Mouse (Mus musculus): ENCODE measurements at regions not wholly inside any gene's neighbourhood (a gene's known extent, or its start where the extent isn't known, plus 50 kb on each side); places are given as distances from the start of the nearest gene placed in this dataset.
"Not testable (repeated sequence)": the region's sequence is repeated elsewhere in the genome, so short reads cannot be mapped to it uniquely, and the experiment has no call there.

DNA sequence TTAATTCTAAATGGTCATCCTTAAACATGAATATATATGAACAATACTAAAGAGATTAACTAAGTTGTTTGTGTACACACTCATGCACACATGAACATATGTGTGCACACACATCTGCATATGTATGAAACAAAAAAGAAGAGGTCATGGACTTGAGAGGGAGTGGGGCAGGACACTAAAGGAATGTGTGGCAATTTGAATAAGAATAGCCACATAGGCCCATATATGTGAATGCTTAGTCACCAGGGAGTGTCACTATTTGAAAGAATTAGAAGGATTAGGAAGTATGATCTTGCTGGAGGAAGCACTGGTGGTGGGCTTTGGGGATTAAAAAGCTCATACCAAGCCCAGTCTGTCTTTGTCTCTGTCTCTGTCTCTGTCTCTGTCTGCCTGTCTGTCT is 275.5 kb upstream of the Hsf2 start:
- Histone ChIP-seq H3K9ac (replicated peaks) (no peak overlapping the region), H3K36me3 (no peaks in the 10 kb centered on the region), H3K27ac (replicated peaks) (no peak overlapping the region), H3K4me1 (no peaks in the 10 kb centered on the region), H3K4me3 (replicated peaks) (no peak overlapping the region), H3K4me2 (no peak overlapping the region), H3K27me3 (replicated peaks) (no peaks in the 10 kb centered on the region), H3K9me3 (replicated peaks) (no peaks in the 10 kb centered on the region)
- ATAC-seq (ENCODE audit: low FRiP score), result no peak

DNA sequence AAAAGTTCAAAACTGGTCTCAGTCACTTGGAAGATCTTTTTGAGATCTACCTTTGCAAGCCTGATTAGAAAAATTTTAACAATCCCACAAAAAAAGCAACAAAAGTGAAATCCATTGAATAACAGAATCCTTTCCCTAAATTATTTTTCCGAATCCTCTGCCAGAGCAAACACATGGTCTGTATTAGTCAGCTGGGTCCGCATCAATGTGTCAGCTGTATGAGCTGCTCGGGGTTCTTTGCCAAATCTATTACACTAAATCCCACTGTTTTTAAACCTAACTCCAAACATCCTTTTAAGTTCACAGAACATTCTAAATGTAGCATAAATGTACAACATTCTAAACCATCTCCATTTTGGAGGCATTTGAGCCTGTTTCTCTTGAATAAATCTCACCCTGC is 255.1 kb upstream of the Hsf2 start:
- WGBS, result 84% methylated on average over 3 of the region's 3 CpGs

DNA sequence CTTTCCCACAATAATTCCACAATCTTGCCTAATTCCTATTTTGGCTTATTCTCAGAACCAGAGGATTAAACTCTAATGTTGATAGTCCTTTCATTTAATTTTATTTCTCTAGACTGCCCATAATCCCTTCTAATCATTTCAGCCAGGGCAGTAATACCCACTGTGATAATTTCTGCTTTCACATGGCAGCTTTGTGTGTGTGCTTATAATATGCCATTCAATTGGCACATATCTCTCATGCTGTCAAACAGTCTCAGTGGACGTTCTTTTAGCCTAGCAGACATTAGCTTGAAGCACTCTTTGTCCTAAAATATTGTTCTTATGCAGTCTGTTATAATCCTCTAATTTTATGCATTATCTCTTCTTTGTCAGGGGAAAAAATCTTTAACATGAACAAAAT is 205.0 kb upstream of the Hsf2 start:
- Histone ChIP-seq H3K27ac (replicated peaks) (no peak overlapping the region), H3K9ac (replicated peaks) (no peak overlapping the region), H3K27me3 (replicated peaks) (no peaks in the 10 kb centered on the region), H3K4me1 (no peaks in the 10 kb centered on the region), H3K4me2 (no peak overlapping the region), H3K9me3 (replicated peaks) (no peaks in the 10 kb centered on the region), H3K36me3 (no peaks in the 10 kb centered on the region), H3K4me3 (replicated peaks) (no peak overlapping the region)
- ATAC-seq (ENCODE audit: low FRiP score), result no peak
- whole genome bisulfite sequencing, result 26% methylated on average over 1 of the region's 1 CpGs

More for the DNA sequence above, 255.1 kb upstream of the Hsf2 start:
- Histone ChIP-seq H3K9me3 (replicated peaks) (no peaks in the 10 kb centered on the region), H3K36me3 (no peaks in the 10 kb centered on the region), H3K4me3 (replicated peaks) (no peak overlapping the region), H3K27ac (replicated peaks) (no peak overlapping the region), H3K27me3 (replicated peaks) (no peaks in the 10 kb centered on the region), H3K9ac (replicated peaks) (no peak overlapping the region), H3K4me1 (no peaks in the 10 kb centered on the region), H3K4me2 (no peak overlapping the region)
- ATAC-seq (ENCODE audit: low FRiP score), result no peak

DNA sequence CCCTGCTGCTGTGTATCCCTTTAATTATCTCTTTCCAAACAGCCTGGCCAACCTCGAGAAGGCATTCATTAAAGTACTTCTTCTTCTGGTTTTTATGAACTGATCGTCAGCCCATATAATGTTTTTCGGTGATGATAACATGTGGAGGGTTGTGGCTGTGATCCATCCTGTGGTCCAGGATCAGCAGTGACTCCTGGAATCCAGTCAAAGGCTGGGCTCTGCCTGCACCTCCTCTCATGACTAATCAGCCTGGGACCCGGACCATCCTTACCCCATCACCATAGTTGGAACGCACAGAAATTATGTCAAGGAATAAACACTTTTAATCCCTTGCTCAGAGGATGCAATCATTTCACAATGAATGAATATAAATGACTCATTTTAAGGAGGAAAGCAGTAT is 203.3 kb upstream of the Hsf2 start:
- no peaks in the 10 kb centered on the region for H3K9me3 ChIP-seq (replicated peaks)
- H3K9ac ChIP-seq (replicated peaks), result no peak overlapping the region
- H3K36me3 ChIP-seq, result no peaks in the 10 kb centered on the region
- H3K27me3 ChIP-seq (replicated peaks), result no peaks in the 10 kb centered on the region
- ATAC-seq (ENCODE audit: low FRiP score), result no peak
- no peak overlapping the region for H3K27ac ChIP-seq (replicated peaks)
- H3K4me1 ChIP-seq, result no peaks in the 10 kb centered on the region
- WGBS, result 83% methylated on average over 5 of the region's 5 CpGs
- H3K4me3 ChIP-seq (replicated peaks), result no peak overlapping the region
- no peak overlapping the region for H3K4me2 ChIP-seq

DNA sequence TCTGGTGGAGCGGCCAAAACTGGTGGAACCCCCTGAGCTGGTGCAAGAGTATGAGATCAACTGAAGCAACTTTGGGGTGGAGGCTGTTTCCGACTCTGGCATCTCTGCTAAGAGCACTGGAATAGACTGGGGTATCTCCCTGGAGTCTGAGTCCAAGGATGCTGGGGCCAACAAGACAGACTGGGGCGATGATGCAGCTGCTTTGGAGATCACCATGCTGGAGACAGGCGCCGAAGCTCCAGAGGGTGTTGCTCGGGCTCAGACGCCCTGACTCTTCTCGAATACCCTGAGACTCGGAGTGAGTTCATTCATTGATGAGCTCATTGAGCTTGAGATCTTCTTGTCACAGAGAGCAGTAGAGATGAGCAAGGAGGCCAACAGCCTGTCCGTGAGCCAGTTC is 194.6 kb upstream of the Hsf2 start:
- Histone ChIP-seq H3K27ac (replicated peaks) (no peak overlapping the region), H3K36me3 (no peaks in the 10 kb centered on the region), H3K4me3 (replicated peaks) (no peak overlapping the region), H3K27me3 (replicated peaks) (no peaks in the 10 kb centered on the region), H3K9ac (replicated peaks) (no peak overlapping the region), H3K4me1 (no peaks in the 10 kb centered on the region), H3K9me3 (replicated peaks) (no peaks in the 10 kb centered on the region), H3K4me2 (no peak overlapping the region)
- WGBS, result 97% methylated on average over 10 of the region's 10 CpGs
- ATAC-seq (ENCODE audit: low FRiP score), result no peak

DNA sequence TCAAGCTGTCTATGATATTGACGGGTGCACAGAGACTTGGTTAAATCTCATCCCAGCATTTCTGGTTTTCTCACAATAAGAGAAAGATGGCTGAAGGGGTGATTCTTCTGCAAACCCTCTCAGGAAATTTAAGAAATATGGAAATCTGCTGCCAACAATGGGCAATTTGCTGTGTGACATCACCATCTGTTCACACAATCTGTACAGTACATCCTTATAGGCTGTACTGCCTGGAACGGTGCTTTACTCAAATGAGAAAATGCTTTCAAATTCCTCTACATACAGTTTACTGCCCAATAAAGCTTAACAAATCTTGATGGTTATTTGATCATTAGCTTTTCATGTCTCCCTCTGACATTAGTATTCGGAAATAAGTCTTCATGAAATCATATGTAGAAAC is 172.4 kb upstream of the Hsf2 start:
- Histone ChIP-seq H3K4me3 (replicated peaks) (no peak overlapping the region), H3K36me3 (no peaks in the 10 kb centered on the region), H3K4me2 (no peak overlapping the region), H3K27ac (replicated peaks) (no peak overlapping the region), H3K4me1 (no peaks in the 10 kb centered on the region), H3K9me3 (replicated peaks) (no peaks in the 10 kb centered on the region), H3K27me3 (replicated peaks) (no peaks in the 10 kb centered on the region), H3K9ac (replicated peaks) (no peak overlapping the region)
- WGBS, result 68% methylated on average over 3 of the region's 3 CpGs
- ATAC-seq (ENCODE audit: low FRiP score), result no peak; the same call in 1 of the 2 replicates

DNA sequence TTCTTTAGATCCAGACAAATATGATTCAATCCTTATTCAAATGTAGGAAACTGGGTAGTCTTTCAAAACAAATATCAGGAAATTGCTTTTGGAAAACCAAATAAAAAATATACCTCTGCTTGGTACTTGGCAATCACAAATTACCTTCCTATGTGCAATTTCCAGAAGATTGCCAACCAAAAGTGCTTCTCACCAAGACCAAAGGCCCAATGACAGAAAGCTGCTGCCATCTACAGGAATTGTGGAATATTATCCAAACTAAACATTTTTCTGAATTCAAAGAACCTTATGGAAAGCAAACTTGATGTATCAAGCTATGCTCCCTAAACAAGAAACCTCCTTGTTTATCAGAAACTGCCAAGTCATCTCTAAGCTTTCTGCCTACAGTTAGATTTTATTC is 169.1 kb upstream of the Hsf2 start:
- Histone ChIP-seq H3K27ac (replicated peaks) (no peak overlapping the region), H3K9ac (replicated peaks) (no peak overlapping the region), H3K36me3 (no peaks in the 10 kb centered on the region), H3K4me2 (no peak overlapping the region), H3K27me3 (replicated peaks) (no peaks in the 10 kb centered on the region), H3K4me3 (replicated peaks) (no peak overlapping the region), H3K4me1 (no peaks in the 10 kb centered on the region), H3K9me3 (replicated peaks) (no peaks in the 10 kb centered on the region)
- ATAC-seq (ENCODE audit: low FRiP score), result no peak

DNA sequence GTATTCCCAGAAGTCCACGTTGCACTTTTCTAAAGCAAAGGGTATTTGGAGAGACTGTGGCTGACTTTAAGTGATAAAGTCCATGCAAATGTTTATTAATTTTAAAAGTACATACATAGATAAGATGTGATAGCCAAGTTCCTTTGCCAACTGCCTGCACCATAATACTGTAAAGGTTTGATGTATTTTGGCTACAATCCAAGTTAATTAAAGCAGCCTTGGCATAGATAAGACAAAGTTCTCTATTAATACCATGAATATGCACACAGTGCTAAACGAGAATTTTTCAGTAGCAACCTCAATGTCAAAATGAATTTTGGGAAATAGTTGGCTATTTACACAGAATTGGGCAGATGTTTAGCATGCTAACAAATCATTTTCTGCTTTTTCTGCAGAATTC is 167.0 kb upstream of the Hsf2 start:
- Histone ChIP-seq H3K9me3 (replicated peaks) (no peaks in the 10 kb centered on the region), H3K4me1 (no peaks in the 10 kb centered on the region), H3K36me3 (no peaks in the 10 kb centered on the region), H3K4me2 (no peak overlapping the region), H3K9ac (replicated peaks) (no peak overlapping the region), H3K4me3 (replicated peaks) (no peak overlapping the region), H3K27me3 (replicated peaks) (no peaks in the 10 kb centered on the region), H3K27ac (replicated peaks) (no peak overlapping the region)
- WGBS, result 51% methylated on average over 2 of the region's 2 CpGs
- ATAC-seq (ENCODE audit: low FRiP score), result no peak

DNA sequence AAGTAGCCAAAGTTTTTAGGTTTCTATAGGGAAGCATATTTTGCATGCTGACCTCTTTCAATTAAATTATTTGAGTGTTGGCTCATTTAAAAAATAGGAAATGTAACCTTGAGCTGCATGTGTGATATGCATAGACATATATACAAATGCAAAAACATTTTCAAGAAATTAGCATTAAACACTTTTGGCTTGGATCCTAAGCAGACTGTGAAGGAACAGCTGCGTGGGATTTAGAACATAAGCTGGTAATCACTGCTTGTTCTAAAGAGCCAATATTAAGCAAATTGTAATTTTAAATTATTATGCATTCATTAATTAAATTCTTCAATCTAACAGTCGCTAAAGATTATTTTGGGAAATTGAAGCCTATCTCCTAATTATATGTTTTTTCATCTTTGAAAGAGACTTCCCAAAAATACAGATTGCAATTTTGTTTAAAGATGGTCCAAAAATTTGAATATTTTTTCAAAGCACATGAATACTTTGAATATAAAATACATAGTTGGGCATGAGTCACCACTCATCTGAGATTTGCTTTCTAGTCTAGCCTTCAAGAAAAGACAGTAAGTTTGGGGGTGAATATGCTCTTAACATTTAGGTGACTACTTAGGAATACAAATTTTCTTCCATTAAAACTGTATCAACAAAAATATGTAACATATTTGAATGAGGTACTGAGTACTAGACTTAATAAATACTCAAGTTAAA is 163.3 kb upstream of the Hsf2 start:
- H3K4me1 ChIP-seq, result no peaks in the 10 kb centered on the region
- 71% methylated on average over 2 of the region's 2 CpGs for WGBS

DNA sequence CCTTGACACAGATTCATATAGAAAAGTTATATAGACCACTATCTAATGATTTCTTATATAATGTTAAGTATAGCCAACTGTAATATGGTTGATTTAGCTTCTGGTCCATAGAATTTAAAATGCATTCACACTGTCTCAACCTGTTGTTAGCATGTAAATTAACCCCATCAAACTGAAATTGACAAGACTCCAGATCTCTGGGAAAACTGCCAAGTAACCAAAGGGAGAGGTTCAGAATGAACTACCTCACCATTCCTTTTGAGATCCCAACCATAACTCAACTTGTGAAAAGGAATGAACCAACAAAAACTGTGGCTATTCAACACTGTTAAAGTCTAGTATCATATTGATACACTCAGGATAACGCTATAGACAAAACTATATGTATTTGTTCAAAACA is 162.0 kb upstream of the Hsf2 start:
- H3K4me3 ChIP-seq (replicated peaks), result no peak overlapping the region
- no peak overlapping the region for H3K27ac ChIP-seq (replicated peaks)
- H3K4me2 ChIP-seq, result no peak overlapping the region
- no peaks in the 10 kb centered on the region for H3K4me1 ChIP-seq
- WGBS, result 67% methylated on average over 1 of the region's 1 CpGs
- ATAC-seq (ENCODE audit: low FRiP score), result no peak
- no peaks in the 10 kb centered on the region for H3K36me3 ChIP-seq
- H3K27me3 ChIP-seq (replicated peaks), result no peaks in the 10 kb centered on the region
- H3K9me3 ChIP-seq (replicated peaks), result no peaks in the 10 kb centered on the region
- no peak overlapping the region for H3K9ac ChIP-seq (replicated peaks)

More for the DNA sequence above, 163.3 kb upstream of the Hsf2 start:
- no peak for ATAC-seq (ENCODE audit: low FRiP score)
- no peak overlapping the region for H3K27ac ChIP-seq (replicated peaks)
- no peaks in the 10 kb centered on the region for H3K27me3 ChIP-seq (replicated peaks)
- no peak overlapping the region for H3K4me3 ChIP-seq (replicated peaks)
- no peaks in the 10 kb centered on the region for H3K9me3 ChIP-seq (replicated peaks)
- H3K36me3 ChIP-seq, result no peaks in the 10 kb centered on the region
- no peak overlapping the region for H3K4me2 ChIP-seq
- no peak overlapping the region for H3K9ac ChIP-seq (replicated peaks)

DNA sequence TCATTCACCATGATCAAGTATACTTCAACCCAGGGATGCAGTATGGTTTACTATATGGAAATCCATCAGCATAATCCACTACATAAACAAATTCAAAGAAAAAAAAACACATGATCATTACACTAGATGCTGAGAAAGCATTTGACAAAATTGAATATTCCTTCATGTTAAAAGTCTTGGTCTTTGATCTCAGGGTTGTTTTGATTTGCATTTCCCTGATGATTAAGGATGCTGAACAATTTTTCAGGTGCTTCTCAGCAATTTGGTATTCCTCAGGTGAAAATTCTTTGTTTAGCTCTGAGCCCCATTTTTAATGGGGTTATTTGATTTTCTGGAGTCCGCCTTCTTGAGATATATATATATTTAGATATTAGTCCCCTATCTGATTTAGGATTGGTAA is 123.4 kb upstream of the Hsf2 start:
- H3K27ac ChIP-seq (replicated peaks); H3K4me2 ChIP-seq; H3K4me3 ChIP-seq (replicated peaks); H3K4me1 ChIP-seq; ATAC-seq (ENCODE audit: low FRiP score); H3K9ac ChIP-seq (replicated peaks); H3K36me3 ChIP-seq; H3K27me3 ChIP-seq (replicated peaks); H3K9me3 ChIP-seq (replicated peaks): not testable (repeated sequence)
- 100% methylated on average over 1 of the region's 1 CpGs for WGBS

Data from neural tube, embryonic 15.5 days (tissue).